Mouse (Mus musculus): ENCODE measurements around the gene Mbnl2.

The Mbnl2 gene

DNA sequence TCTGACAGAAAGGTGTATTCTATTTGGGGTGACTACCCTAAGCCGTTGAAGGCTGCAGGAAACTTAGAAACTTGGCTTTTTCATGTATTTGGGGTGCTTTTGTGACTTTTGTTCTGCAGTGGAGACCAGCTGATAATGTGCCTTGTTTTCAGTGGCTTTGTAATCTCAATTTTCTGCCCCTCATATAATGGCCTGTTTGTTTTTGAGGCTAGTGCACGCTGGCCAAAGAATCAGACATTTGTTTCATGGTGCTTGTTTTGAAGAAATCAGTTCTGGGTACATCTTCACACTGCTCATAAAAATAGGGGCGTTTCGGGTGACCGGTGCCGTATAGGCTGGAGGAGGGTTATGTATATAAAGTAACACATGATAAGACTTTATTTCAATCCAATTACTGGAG lies 22.4 kb downstream of the Mbnl2 start:
- no peak for DNase-seq (ENCODE audit: low spot score)

DNA sequence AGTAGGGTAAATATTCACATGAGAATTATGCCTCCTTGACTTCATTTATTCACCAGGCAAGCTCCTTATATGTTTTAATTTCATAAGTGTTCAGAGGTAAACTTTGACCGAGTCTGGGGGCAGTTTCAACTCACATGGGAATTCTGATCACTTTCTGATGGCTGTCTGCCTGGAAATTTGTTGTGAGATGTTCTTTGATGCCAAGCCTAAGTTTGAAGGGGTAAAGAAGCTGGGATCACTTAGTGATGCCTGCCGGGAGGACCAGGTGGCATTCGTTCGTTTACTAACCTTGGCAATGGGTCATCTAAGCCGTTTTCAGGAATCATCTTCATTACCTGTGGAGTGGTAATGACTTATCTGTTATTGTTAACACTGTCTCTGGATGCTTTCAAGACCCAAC lies 23.0 kb downstream of the Mbnl2 start:
- DNase-seq (ENCODE audit: low spot score), result no peak

DNA sequence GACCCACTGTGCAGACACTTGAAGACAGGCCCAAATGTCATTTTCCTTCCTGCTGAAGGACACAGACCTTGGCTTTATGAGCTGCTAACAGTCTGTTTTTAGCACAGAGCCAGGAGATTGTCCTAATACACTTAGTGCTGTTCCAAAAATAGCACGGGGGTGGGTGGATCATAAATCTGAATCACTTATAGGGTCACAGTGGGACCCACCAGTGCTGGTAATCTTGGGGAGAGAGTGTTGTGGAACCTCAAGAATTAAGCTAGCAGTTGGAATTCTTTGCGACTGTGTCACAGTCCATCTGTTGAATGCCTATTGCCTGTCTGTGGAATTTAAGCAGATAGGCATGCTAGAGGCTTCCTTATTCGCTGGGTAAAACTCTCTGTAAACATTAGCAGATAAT lies 24.2 kb downstream of the Mbnl2 start:
- no peak for DNase-seq (ENCODE audit: low spot score)

- DNase-seq (ENCODE audit: low spot score), result no peak
These were observed 24.7 kb downstream of the Mbnl2 start for GRCm38 (mm10) chr14:120300191-120300590.

DNA sequence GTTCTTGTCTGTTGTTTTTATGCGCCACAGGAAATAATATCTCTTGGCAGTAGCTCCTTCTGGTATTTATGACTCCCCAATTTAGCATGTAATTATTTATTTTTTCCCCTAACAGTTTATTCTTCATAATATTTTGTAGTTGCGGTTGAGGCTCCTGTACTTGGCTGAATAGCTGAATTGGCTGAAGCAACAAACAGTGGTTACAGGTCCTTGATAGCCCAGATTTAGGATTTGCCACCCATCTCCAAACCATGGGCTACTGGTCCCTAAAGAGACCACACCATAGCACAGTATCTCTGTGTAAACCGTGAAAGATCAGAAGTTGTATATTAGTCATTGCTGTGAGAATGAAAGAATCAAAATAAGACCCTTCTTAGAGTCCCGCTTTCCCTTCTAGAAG lies 25.3 kb downstream of the Mbnl2 start:
- no peak for DNase-seq (ENCODE audit: low spot score)

GRCm38 (mm10) chr14:120302913-120303548 lies 27.6 kb downstream of the Mbnl2 start:
- DNase-seq (ENCODE audit: low spot score), result no peak

DNA sequence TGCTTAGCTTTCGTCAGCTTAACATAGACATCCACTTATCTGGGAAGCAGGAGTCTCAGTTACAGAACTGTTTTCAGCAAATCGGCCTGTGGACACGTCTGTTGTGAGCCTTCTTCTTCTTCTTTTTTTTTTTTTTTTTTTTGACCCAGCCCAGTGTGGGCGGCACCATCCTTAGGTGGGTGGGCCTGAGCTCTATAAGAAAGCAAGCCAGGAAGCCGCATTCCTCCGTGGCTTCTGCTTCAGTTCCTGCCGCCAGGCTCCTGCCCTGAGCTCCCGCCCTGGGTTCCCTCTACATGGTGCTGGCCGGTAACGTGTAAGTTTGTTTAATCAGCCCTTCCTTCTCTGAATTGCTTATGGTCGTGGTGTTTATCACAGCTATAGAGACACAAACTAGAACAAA lies 30.8 kb downstream of the Mbnl2 start:
- no peak for DNase-seq (ENCODE audit: low spot score)

DNA sequence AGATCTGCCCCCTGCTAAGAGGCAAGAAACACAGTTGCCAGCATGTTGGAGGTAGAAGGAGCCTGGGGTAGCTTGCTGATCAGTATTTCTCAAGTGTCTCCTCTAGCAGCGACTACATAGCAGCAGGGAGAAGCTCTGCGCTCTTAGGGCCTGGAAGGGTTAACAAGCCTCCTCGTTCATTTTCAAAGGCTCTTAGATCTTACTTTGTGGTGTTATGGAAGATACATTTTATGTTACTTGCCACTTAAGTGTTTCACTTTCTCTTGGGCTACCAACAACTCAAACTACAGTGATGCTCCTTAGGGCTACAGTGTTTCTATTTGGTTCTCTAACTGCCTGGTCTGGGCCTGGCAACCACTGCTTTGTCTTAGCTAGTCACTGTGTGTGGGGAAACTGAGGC lies 31.9 kb downstream of the Mbnl2 start:
- DNase-seq (ENCODE audit: low spot score), result no peak

DNA sequence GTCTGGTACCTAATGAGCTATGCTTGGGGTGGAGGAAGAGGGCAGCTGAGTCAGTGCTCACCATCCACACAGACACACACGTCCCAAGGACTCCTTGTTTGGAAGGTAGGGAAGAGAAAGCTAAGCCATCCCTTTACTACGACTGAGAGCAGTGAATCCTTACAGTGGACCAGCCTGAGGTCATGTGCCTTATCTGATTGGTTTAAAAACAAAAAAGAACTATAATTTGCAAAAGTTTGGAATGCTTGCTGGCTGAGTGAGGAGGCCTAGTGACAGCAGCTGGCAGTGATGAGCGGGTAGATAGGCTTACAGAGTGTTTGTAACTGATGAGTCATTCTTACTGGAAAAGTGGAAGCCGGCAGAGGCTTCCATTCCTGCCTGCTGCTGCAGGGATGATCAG lies 32.5 kb downstream of the Mbnl2 start:
- DNase-seq (ENCODE audit: low spot score), result no peak

- no peak for DNase-seq (ENCODE audit: low spot score)
These were observed 34.2 kb downstream of the Mbnl2 start for GRCm38 (mm10) chr14:120309691-120310090.

DNA sequence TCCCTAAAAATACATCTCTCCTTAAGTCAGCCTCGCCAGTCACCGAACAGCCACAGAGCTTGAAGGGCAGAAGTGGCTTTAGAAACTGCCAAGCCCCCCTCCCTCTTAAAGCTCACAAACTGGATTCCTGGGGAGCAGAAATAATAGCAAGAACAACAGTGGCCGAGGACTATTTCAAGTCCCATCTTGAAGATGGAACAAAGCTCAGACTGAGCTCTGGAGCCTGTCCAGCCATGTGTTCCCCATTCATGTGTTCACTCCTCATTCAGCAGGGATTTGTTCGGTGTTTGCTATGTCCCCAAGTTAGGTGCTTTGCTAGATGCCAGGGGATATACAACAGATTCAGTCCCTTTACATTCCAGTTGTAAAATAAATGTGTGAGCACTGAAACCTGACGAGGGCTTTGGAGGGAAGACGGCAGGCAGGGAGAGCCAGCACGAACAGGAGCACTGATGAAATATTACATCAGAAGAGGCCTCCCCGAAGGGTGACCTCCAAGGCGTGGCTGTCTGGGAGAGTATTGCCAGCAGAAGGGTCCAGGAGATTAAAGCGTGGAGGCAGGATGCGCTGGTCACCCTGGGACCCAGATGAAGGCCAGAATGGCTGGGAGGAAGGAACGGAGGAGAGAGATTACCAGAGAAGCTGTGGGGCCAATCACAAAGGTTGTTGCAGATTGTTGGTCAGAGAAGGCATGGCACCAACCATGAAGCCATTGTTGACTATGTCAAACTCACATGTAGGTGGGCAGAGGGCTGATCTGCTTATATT lies 36.0 kb downstream of the Mbnl2 start:
- DNase-seq (ENCODE audit: low spot score), result no peak

DNA sequence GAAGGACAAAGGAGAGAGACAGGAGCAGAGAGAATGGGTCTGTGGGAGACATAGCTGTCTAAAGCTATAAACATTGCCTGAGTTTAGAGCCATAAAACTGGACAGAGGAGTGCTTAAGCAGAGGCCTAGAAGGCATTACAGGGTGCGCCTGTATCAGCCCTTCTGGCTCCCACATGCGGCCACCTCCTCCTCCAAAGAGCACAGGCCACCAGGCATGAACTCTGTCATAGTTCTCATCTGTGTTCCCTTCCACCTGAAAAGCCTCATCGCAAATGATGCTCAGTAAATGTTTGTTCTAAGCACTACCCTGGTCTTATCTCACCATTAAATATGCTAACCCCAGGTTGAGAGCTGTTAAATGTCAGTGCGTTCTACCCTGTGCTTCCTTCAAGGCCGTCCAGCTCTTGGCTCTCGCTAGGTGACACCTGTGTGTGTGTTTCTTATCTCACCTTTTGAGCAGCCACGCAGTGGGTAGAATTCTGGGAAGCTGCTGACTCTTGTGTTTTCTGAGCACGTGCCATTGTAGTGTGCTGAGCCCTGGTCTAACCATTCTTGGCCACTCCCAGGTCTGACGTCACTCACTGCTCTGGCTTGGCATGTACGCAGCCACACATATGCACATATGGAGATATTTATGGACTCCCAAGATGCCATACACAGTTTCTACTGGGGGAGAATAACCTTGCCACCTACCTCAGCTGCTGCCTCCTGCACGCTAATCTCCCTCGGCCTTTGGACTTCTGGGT lies 37.4 kb downstream of the Mbnl2 start:
- DNase-seq (ENCODE audit: low spot score), result no peak

GRCm38 (mm10) chr14:120313466-120313865 lies 38.0 kb downstream of the Mbnl2 start:
- DNase-seq (ENCODE audit: low spot score), result no peak

DNA sequence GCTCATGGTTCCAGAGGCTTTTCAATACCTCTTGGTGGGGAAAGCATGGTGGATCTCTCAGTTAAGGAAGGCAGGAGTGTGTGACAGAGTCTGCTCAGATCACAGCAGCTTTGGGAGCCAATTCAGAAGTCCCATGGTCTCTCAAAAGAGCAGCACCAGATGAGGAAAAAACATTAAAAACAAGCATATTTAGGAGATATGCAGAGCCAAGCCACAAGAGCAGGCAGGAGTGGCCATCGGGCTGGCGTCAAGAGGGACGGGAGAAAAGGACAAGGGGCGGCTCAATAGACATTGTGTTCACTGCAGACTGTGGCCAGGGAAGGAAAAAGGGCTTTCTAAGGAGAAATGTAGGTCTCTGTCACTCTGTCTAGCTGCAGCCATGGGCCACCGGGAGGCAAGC lies 40.3 kb downstream of the Mbnl2 start:
- no peak for DNase-seq (ENCODE audit: low spot score)

- peak; percentile 41 for DNase-seq (ENCODE audit: low spot score)
These were observed 43.0 kb downstream of the Mbnl2 start for GRCm38 (mm10) chr14:120318326-120318935.

DNA sequence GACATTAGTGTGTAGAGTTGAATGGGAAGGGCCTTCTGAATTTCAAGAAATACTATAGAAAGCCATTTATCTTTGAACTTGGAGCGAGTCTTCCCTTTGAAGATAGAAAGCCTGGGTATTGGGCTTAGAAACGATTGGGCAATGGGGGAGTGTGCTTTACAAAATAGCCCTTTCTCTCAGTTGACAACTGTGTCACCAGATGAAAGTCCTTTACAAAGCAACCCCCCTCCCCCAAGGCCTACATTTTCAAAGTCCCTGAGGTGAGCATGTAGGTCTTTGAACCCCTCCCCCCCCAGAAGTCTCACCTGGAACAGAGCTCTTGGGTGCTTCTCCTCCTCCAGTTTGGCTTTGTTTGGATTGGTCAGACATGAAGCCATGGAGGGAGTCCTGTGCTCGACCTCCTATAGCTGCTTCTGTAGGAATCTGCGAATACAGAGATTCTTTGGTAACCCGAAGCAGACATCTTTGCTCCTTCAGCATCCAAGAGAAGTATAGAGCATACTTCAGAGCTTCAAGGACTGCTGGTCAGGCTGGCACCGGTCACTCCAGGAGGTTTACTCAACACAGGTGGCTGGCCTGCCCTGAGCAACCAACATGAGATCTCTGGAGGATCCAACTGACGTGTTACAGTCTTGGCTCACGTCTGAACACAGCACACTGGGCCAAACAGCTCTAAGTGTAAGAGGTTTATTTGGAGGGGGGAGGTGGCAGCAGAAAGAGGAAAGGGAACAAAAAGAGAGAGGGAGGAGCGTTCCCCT lies 43.7 kb downstream of the Mbnl2 start:
- DNase-seq (ENCODE audit: low spot score), result no peak

DNA sequence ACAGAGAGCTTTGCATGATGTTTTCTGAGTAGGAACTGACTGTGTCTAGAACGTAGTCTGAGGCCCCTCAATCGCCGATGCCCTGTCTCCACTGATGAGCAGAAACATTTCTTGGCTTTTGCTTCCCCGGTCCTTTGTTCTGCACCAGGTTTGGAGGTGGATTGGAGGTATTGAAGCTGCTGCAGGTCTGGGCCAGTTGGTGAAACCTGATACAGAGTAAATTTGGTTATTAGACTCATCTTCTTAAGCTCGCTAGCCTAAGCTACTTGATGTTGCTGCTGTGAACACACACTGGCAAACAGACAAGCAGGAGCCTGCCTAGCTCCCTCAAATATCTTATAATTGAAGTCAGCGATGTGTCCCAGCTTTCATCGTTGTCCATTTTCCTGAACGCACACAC lies 46.6 kb downstream of the Mbnl2 start:
- DNase-seq (ENCODE audit: low spot score), result no peak

GRCm38 (mm10) chr14:120323111-120323510 lies 47.6 kb downstream of the Mbnl2 start:
- no peak for DNase-seq (ENCODE audit: low spot score)

DNA sequence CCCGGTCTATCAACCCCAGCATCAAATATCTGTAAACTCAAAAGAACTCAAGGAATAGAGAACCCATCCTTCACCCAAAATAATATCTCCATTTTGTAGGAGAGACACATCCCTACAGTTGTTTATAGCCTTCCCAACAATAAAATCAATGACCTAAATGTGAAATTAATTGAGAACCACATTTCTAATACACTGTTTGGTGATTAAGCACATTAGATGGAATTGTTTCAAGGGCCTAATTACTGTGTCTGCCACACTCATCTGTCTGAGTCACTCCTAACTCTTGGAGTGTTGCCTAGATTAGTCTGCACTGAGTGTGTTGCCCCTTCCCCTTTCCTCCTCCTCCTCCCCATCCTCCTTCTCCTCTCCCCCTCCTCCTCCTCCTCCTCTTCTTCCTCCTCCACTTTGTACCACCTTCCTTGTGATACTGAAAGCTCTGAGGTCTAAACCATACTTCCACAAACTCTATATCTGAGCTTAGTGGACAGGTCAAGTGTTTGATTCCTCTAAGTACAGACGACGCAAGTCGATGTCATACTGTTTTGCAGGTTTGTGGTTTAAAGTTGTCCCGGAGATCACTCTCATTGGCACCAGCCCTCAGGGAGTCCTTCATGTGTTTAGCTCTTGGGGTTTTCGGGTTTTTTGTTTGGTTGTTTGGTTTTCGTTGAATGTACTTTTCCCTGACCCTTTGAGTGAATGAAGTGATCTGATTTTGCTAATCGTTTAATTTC lies 48.8 kb downstream of the Mbnl2 start:
- DNase-seq (ENCODE audit: low spot score), result no peak

GRCm38 (mm10) chr14:120324883-120325480 lies 49.5 kb downstream of the Mbnl2 start:
- DNase-seq (ENCODE audit: low spot score), result no peak

DNA sequence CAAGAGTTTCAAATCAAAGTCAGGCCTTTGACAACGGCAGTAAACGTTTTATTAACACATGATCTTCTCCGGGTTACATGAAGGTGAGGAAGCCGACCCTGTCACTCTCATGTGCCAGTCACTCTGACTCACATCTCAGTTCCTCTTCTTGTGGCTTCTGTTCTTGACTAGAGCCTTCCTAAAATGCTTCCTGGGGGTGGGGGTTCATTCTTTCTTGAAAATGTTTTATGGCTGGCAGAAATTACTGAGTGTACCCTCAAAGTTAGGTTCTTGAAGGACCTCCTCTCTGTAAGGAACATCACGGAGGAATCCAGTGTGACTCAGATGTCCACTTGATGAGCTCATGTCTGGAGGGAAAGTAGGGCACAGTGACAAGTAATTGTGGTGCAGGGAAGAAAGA lies 50.2 kb downstream of the Mbnl2 start:
- DNase-seq (ENCODE audit: low spot score), result no peak

Data from embryo, embryonic 10 days (tissue).